Mouse (Mus musculus): ENCODE measurements around the gene Avpi1. TPM values are rescaled to one million over a fixed set of nuclear protein-coding genes. Genes with fewer than 3 reads are reported as not detected.

The Avpi1 gene
- polyA plus RNA-seq, 1 experiment from 2014 or later, result 5.1 TPM

GRCm38 (mm10) chr19:42126219-42126605 lies 2.6 kb downstream of the Avpi1 start:
- peaks cover 35% of the 10 kb centered on the region for H3K36me3 ChIP-seq
- WGBS, result 91% methylated on average over 6 of the region's 6 CpGs
- H3K4me3 ChIP-seq (replicated peaks), result no peak overlapping the region
- H3K4me1 ChIP-seq (replicated peaks), result peaks cover 19% of the 10 kb centered on the region
- H3K27ac ChIP-seq, result no peak overlapping the region
- H3K4me2 ChIP-seq (replicated peaks), result no peak overlapping the region
- H3K9me3 ChIP-seq, result no peaks in the 10 kb centered on the region
- peaks cover 13% of the 10 kb centered on the region for H3K27me3 ChIP-seq
- ATAC-seq, result no peak
- H3K9ac ChIP-seq (replicated peaks), result no peak overlapping the region

- H3K9me3 ChIP-seq, result no peaks in the 10 kb centered on the region
- 83% methylated on average over 11 of the region's 11 CpGs for WGBS
- peaks cover 41% of the 10 kb centered on the region for H3K36me3 ChIP-seq
- H3K27me3 ChIP-seq, result peaks cover 13% of the 10 kb centered on the region
- H3K27ac ChIP-seq, result no peak overlapping the region
- H3K4me1 ChIP-seq (replicated peaks), result peaks cover 19% of the 10 kb centered on the region
- H3K4me3 ChIP-seq (replicated peaks), result no peak overlapping the region
- no peak overlapping the region for H3K9ac ChIP-seq (replicated peaks)
- no peak overlapping the region for H3K4me2 ChIP-seq (replicated peaks)
- no peak for ATAC-seq
Observed at GRCm38 (mm10) chr19:42125501-42126218, 3.2 kb downstream of the Avpi1 start.

GRCm38 (mm10) chr19:42124684-42125083 lies 4.2 kb downstream of the Avpi1 start:
- ATAC-seq, result no peak
- Histone ChIP-seq H3K36me3 (peaks cover 50% of the 10 kb centered on the region), H3K9me3 (no peaks in the 10 kb centered on the region), H3K27me3 (peaks cover 13% of the 10 kb centered on the region), H3K4me1 (replicated peaks) (peaks cover 16% of the 10 kb centered on the region), H3K4me2 (replicated peaks) (no peak overlapping the region), H3K9ac (replicated peaks) (no peak overlapping the region), H3K4me3 (replicated peaks) (no peak overlapping the region), H3K27ac (no peak overlapping the region)
- 88% methylated on average over 13 of the region's 13 CpGs for WGBS

- Histone ChIP-seq H3K27me3 (no peaks in the 10 kb centered on the region), H3K4me3 (replicated peaks) (no peak overlapping the region), H3K4me1 (replicated peaks) (no peaks in the 10 kb centered on the region), H3K36me3 (peaks cover 86% of the 10 kb centered on the region), H3K27ac (no peak overlapping the region), H3K9ac (replicated peaks) (no peak overlapping the region), H3K4me2 (replicated peaks) (no peak overlapping the region), H3K9me3 (no peaks in the 10 kb centered on the region)
- ATAC-seq, result no peak
- WGBS, result 91% methylated on average over 8 of the region's 8 CpGs
Observed at GRCm38 (mm10) chr19:42120451-42120850, 8.4 kb downstream of the Avpi1 start.

- no peak overlapping the region for H3K27ac ChIP-seq
- H3K9ac ChIP-seq (replicated peaks), result no peak overlapping the region
- 95% methylated on average over 5 of the region's 5 CpGs for WGBS
Observed at GRCm38 (mm10) chr19:42118596-42118995, 10.3 kb downstream of the Avpi1 start.

GRCm38 (mm10) chr19:42118142-42118541 lies 10.7 kb downstream of the Avpi1 start:
- H3K27me3 ChIP-seq, result no peaks in the 10 kb centered on the region
- H3K4me2 ChIP-seq (replicated peaks), result no peak overlapping the region
- H3K9me3 ChIP-seq, result no peaks in the 10 kb centered on the region
- no peak overlapping the region for H3K4me3 ChIP-seq (replicated peaks)
- WGBS, result 98% methylated on average over 9 of the region's 9 CpGs
- H3K9ac ChIP-seq (replicated peaks), result no peak overlapping the region
- H3K27ac ChIP-seq, result no peak overlapping the region
- no peaks in the 10 kb centered on the region for H3K4me1 ChIP-seq (replicated peaks)
- peaks cover 89% of the 10 kb centered on the region for H3K36me3 ChIP-seq
- no peak for ATAC-seq

More at GRCm38 (mm10) chr19:42118596-42118995, 10.3 kb downstream of the Avpi1 start:
- ATAC-seq, result no peak
- H3K4me3 ChIP-seq (replicated peaks), result no peak overlapping the region
- H3K27me3 ChIP-seq, result no peaks in the 10 kb centered on the region
- no peaks in the 10 kb centered on the region for H3K4me1 ChIP-seq (replicated peaks)
- no peaks in the 10 kb centered on the region for H3K9me3 ChIP-seq
- H3K36me3 ChIP-seq, result peaks cover 89% of the 10 kb centered on the region
- H3K4me2 ChIP-seq (replicated peaks), result no peak overlapping the region

GRCm38 (mm10) chr19:42115783-42116335 lies 13.0 kb downstream of the Avpi1 start:
- 94% methylated on average over 4 of the region's 4 CpGs for WGBS
- no peak overlapping the region for H3K4me3 ChIP-seq (replicated peaks)
- H3K36me3 ChIP-seq, result peaks cover 74% of the 10 kb centered on the region
- H3K27ac ChIP-seq, result no peak overlapping the region
- no peaks in the 10 kb centered on the region for H3K27me3 ChIP-seq
- H3K9me3 ChIP-seq, result no peaks in the 10 kb centered on the region
- H3K4me1 ChIP-seq (replicated peaks), result no peaks in the 10 kb centered on the region
- H3K9ac ChIP-seq (replicated peaks), result no peak overlapping the region
- no peak overlapping the region for H3K4me2 ChIP-seq (replicated peaks)
- no peak for ATAC-seq

GRCm38 (mm10) chr19:42104681-42105080 lies 24.2 kb downstream of the Avpi1 start:
- WGBS, result 97% methylated on average over 9 of the region's 9 CpGs
- H3K36me3 ChIP-seq, result peaks cover 47% of the 10 kb centered on the region
- ATAC-seq, result no peak
- no peak overlapping the region for H3K4me2 ChIP-seq (replicated peaks)
- no peak overlapping the region for H3K9ac ChIP-seq (replicated peaks)
- H3K9me3 ChIP-seq, result no peaks in the 10 kb centered on the region
- H3K27ac ChIP-seq, result no peak overlapping the region
- H3K4me3 ChIP-seq (replicated peaks), result no peak overlapping the region
- H3K4me1 ChIP-seq (replicated peaks), result no peaks in the 10 kb centered on the region
- H3K27me3 ChIP-seq, result no peaks in the 10 kb centered on the region

GRCm38 (mm10) chr19:42099406-42099805 lies 29.5 kb downstream of the Avpi1 start:
- Histone ChIP-seq H3K27ac (no peak overlapping the region), H3K9me3 (no peaks in the 10 kb centered on the region), H3K9ac (replicated peaks) (no peak overlapping the region), H3K4me1 (replicated peaks) (peaks cover 3% of the 10 kb centered on the region; the same call in 1 of the 2 replicates), H3K27me3 (no peaks in the 10 kb centered on the region), H3K36me3 (peaks cover 35% of the 10 kb centered on the region), H3K4me3 (replicated peaks) (no peak overlapping the region), H3K4me2 (replicated peaks) (no peak overlapping the region)
- no peak for ATAC-seq
- 92% methylated on average over 3 of the region's 3 CpGs for WGBS

GRCm38 (mm10) chr19:42090637-42091141 lies 38.2 kb downstream of the Avpi1 start:
- WGBS, result under 1% methylated on average over 52 of the region's 52 CpGs
- peak; percentile 76 for ATAC-seq
- Histone ChIP-seq H3K9me3 (no peaks in the 10 kb centered on the region), H3K4me1 (replicated peaks) (peaks cover 37% of the 10 kb centered on the region), H3K27me3 (no peaks in the 10 kb centered on the region), H3K9ac (replicated peaks) (peak overlapping the region; percentile 92), H3K4me3 (replicated peaks) (peak overlapping the region; percentile 91), H3K27ac (peak overlapping the region; percentile 89), H3K4me2 (replicated peaks) (peak overlapping the region; percentile 93), H3K36me3 (peaks cover 9% of the 10 kb centered on the region; the same call in 1 of the 2 replicates)

GRCm38 (mm10) chr19:42089748-42090595 lies 38.9 kb downstream of the Avpi1 start, which contains the start of gene Pi4k2a:
Gene Pi4k2a (plus strand): TSS chr19:42090470.
- peak; percentile 97 for ATAC-seq
- Histone ChIP-seq H3K27ac (peak within 1 kb of the TSS; percentile 89), H3K4me3 (replicated peaks) (peak within 1 kb of the TSS; percentile 91), H3K27me3 (no peaks in the 10 kb centered on the region), H3K4me2 (replicated peaks) (peak within 1 kb of the TSS; percentile 93), H3K9me3 (no peaks in the 10 kb centered on the region), H3K4me1 (replicated peaks) (peaks cover 41% of the 10 kb centered on the region), H3K36me3 (peaks cover 8% of the 10 kb centered on the region; the same call in 1 of the 2 replicates), H3K9ac (replicated peaks) (peak within 1 kb of the TSS; percentile 92)
- 2% methylated on average over 40 of the region's 55 CpGs for WGBS
